Mouse (Mus musculus): ENCODE measurements at regions not wholly inside any gene's neighbourhood (a gene's known extent, or its start where the extent isn't known, plus 50 kb on each side); places are given as distances from the start of the nearest gene placed in this dataset.
A peak's percentile ranks its signal among the peaks of the same experiment; 100 is the strongest.

DNA sequence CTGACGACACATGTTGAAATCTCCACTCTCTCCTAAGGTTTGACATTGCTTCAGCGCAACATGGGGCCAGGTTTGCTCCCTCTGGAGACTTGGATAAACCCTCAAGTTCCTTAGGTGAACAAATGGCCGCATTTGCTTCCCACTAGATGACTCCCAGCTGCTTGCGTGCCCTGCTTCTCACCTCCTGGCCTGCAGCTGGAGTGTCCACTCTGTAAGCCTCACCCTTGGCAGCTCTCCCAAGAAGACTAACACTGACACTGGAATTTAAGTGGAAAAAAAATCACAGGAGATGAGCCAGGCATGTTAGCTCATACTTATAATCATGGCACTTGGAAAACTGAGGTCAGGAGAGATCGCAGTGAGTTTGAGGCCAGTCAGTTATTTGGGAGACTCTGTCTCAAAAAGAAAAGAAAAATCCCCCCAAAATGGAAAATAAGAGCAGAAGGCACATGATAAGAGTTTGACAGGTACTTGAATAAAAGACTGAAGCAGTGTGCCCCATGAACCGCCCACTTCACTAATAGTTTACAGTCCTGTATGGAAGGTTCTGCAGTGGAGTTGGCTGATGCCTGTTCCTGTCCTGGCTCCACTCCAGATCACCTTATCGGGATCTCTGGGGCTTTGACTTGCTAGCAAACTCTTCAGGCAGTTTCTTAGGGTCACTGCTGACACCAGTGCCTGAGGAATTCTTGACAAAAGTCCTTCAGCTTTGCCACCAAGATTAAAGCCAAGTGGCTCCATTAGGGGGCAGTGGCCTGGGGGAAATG is 70.9 kb upstream of the Vangl1 start:
- Histone ChIP-seq H3K4me3 (ENCODE audit: insufficient read depth in 1 of 2, low read depth in 1 of 2, low read length in 2 of 2, poor library complexity in 1 of 2, severe bottlenecking in 1 of 2) (no peak overlapping the region), H3K36me3 (ENCODE audit: control insufficient read depth, insufficient read depth, low read length, poor library complexity, severe bottlenecking) (no peaks in the 10 kb centered on the region), H3K4me1 (ENCODE audit: control insufficient read depth in 2 of 2, insufficient read depth in 2 of 2, low read length in 2 of 2, poor library complexity in 1 of 2) (no peaks in the 10 kb centered on the region), H3K27ac (ENCODE audit: insufficient read depth, low read depth, low read length, poor library complexity, severe bottlenecking) (no peak overlapping the region), H3K9me3 (ENCODE audit: control insufficient read depth, insufficient read depth, low read depth, low read length) (no peaks in the 10 kb centered on the region), H3K9ac (ENCODE audit: insufficient read depth, low read depth, low read length, poor library complexity, severe bottlenecking) (no peak overlapping the region)
- no peak for DNase-seq (ENCODE audit: low read depth, low spot score)
- TF ChIP-seq HCFC1 (IDR thresholded peaks at IDR 0.05; ENCODE audit: borderline replicate concordance, insufficient read depth, low read length): no peak
- in situ Hi-C loops (cut with MboI; ENCODE audit: low sequenced_read_pairs in 2 of 2, unreplicated experiment in 2 of 2): no loop called here

DNA sequence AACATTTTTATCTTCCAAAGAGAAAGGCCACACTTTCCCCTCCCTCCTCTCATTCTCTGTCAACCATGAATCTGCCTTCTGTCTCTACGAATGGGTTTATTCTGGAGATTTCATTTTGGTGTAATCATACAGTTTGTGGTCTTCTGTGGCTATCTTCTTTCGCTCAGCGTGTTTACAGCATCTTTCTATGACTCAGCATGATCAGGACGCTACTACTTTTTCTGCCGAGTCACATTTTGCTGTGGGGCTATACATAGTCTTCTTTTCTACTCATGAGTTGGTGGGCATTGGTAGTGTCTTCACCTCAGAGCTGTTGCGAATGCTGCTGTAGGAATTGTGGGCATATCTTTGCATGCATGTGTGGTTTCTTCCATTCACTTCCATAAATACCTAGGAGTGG is 66.3 kb upstream of the Vangl1 start:
- H3K27ac ChIP-seq (ENCODE audit: insufficient read depth, low read depth, low read length, poor library complexity, severe bottlenecking): no peak overlapping the region
- H3K36me3 ChIP-seq (ENCODE audit: control insufficient read depth, insufficient read depth, low read length, poor library complexity, severe bottlenecking): no peaks in the 10 kb centered on the region
- TF ChIP-seq MAFK (IDR thresholded peaks at IDR 0.05; ENCODE audit: insufficient read depth, low read depth, low read length) (0 out of 2 replicates have a peak, but pooled peaks have one; percentile 29), ZNF384 (IDR thresholded peaks at IDR 0.05; ENCODE audit: low read depth, low read length) (no peak)
- no peak for DNase-seq (ENCODE audit: low read depth, low spot score)
- H3K9ac ChIP-seq (ENCODE audit: insufficient read depth, low read depth, low read length, poor library complexity, severe bottlenecking): no peak overlapping the region
- in situ Hi-C loops (cut with MboI; ENCODE audit: low sequenced_read_pairs in 2 of 2, unreplicated experiment in 2 of 2): no loop called here
- no peaks in the 10 kb centered on the region for H3K4me1 ChIP-seq (ENCODE audit: control insufficient read depth in 2 of 2, insufficient read depth in 2 of 2, low read length in 2 of 2, poor library complexity in 1 of 2)
- H3K4me3 ChIP-seq (ENCODE audit: insufficient read depth in 1 of 2, low read depth in 1 of 2, low read length in 2 of 2, poor library complexity in 1 of 2, severe bottlenecking in 1 of 2): no peak overlapping the region
- no peaks in the 10 kb centered on the region for H3K9me3 ChIP-seq (ENCODE audit: control insufficient read depth, insufficient read depth, low read depth, low read length)

DNA sequence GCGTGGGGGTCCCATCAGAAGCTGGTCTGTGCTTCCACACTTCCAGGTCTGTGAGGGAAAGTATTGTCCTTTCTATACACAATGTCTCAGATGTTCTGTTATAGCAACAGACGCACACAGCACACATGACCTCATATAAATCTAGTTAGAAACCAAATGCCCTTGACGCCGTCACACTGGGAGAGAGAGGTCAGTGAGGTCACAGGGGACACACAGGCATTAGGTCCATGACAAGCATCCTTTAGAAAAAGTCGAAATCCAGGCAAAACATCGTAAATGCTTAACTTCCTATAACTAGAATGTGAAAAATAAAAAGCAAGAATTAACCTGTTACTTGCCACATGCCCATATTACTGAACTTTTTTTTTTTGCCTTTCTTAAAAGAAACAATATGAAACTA is 65.8 kb upstream of the Vangl1 start:
- DNase-seq (ENCODE audit: low read depth, low spot score): no peak
- Histone ChIP-seq H3K36me3 (ENCODE audit: control insufficient read depth, insufficient read depth, low read length, poor library complexity, severe bottlenecking) (no peaks in the 10 kb centered on the region), H3K9ac (ENCODE audit: insufficient read depth, low read depth, low read length, poor library complexity, severe bottlenecking) (no peak overlapping the region), H3K27ac (ENCODE audit: insufficient read depth, low read depth, low read length, poor library complexity, severe bottlenecking) (no peak overlapping the region), H3K4me1 (ENCODE audit: control insufficient read depth in 2 of 2, insufficient read depth in 2 of 2, low read length in 2 of 2, poor library complexity in 1 of 2) (no peaks in the 10 kb centered on the region), H3K4me3 (ENCODE audit: insufficient read depth in 1 of 2, low read depth in 1 of 2, low read length in 2 of 2, poor library complexity in 1 of 2, severe bottlenecking in 1 of 2) (no peak overlapping the region), H3K9me3 (ENCODE audit: control insufficient read depth, insufficient read depth, low read depth, low read length) (no peaks in the 10 kb centered on the region)
- TF ChIP-seq MAFK (IDR thresholded peaks at IDR 0.05; ENCODE audit: insufficient read depth, low read depth, low read length) (no peak), CHD2 (IDR thresholded peaks at IDR 0.05; ENCODE audit: low read depth, low read length) (no peak), ZC3H11A (IDR thresholded peaks at IDR 0.05; ENCODE audit: borderline replicate concordance, low read depth, low read length) (no peak), ZNF384 (IDR thresholded peaks at IDR 0.05; ENCODE audit: low read depth, low read length) (no peak), HCFC1 (IDR thresholded peaks at IDR 0.05; ENCODE audit: borderline replicate concordance, insufficient read depth, low read length) (no peak)
- in situ Hi-C loops (cut with MboI; ENCODE audit: low sequenced_read_pairs in 2 of 2, unreplicated experiment in 2 of 2): no loop called here

DNA sequence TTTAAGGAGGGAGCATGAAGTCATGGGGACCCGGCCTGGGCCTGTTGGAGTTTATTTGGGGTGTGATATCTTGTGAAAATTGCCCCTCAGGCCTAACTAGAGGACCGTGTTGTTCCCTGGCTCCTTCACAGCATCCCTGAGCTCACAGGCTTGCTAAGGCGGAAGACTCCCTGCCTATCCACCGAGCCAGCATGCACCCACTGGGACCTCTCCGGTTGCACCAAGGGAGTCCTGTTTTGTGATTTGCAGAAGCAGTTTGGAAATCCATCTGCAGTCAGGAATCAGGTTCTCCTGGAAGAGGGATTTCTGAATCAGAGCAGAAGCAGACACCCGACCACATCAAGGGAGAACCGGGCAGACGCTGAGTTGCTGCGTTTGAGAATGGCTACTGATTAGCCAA is 61.6 kb upstream of the Vangl1 start:
- DNase-seq (ENCODE audit: low read depth, low spot score): no peak
- in situ Hi-C loops (cut with MboI; ENCODE audit: low sequenced_read_pairs in 2 of 2, unreplicated experiment in 2 of 2): no loop called here

DNA sequence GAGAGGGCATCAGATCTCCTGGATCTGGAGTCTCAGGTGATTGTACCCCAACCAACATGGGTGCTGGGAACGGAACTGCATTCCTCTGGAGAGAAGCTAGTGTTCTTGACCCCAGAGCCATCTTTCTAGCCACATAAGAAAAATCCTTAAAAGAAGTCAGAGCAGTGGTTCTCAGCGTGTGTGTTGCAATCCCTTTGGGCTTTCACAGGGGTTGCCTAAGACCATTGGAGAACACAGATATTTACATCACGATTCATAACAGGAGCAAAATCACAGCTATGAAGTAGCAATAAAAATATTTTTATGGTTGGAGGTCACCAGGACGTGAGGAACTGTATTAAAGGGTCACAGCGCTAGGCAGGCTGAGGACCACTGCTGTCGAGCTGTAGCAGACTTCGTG is 60.7 kb upstream of the Vangl1 start:
- Histone ChIP-seq H3K9ac (ENCODE audit: insufficient read depth, low read depth, low read length, poor library complexity, severe bottlenecking) (no peak overlapping the region), H3K36me3 (ENCODE audit: control insufficient read depth, insufficient read depth, low read length, poor library complexity, severe bottlenecking) (no peaks in the 10 kb centered on the region), H3K4me3 (ENCODE audit: insufficient read depth in 1 of 2, low read depth in 1 of 2, low read length in 2 of 2, poor library complexity in 1 of 2, severe bottlenecking in 1 of 2) (no peak overlapping the region), H3K9me3 (ENCODE audit: control insufficient read depth, insufficient read depth, low read depth, low read length) (no peaks in the 10 kb centered on the region), H3K27ac (ENCODE audit: insufficient read depth, low read depth, low read length, poor library complexity, severe bottlenecking) (no peak overlapping the region), H3K4me1 (ENCODE audit: control insufficient read depth in 2 of 2, insufficient read depth in 2 of 2, low read length in 2 of 2, poor library complexity in 1 of 2) (peaks cover 2 to 8% of the 10 kb centered on the region in 2 experiments; a peak in 2 of 4 replicates)
- DNase-seq (ENCODE audit: low read depth, low spot score): no peak
- in situ Hi-C loops (cut with MboI; ENCODE audit: low sequenced_read_pairs in 2 of 2, unreplicated experiment in 2 of 2): no loop called here
- TF ChIP-seq CHD2 (IDR thresholded peaks at IDR 0.05; ENCODE audit: low read depth, low read length) (no peak), HCFC1 (IDR thresholded peaks at IDR 0.05; ENCODE audit: borderline replicate concordance, insufficient read depth, low read length) (no peak), ZC3H11A (IDR thresholded peaks at IDR 0.05; ENCODE audit: borderline replicate concordance, low read depth, low read length) (no peak), ZNF384 (IDR thresholded peaks at IDR 0.05; ENCODE audit: low read depth, low read length) (no peak)

More for the DNA sequence above, 61.6 kb upstream of the Vangl1 start:
- Histone ChIP-seq H3K4me3 (ENCODE audit: insufficient read depth in 1 of 2, low read depth in 1 of 2, low read length in 2 of 2, poor library complexity in 1 of 2, severe bottlenecking in 1 of 2) (no peak overlapping the region), H3K9ac (ENCODE audit: insufficient read depth, low read depth, low read length, poor library complexity, severe bottlenecking) (no peak overlapping the region), H3K4me1 (ENCODE audit: control insufficient read depth in 2 of 2, insufficient read depth in 2 of 2, low read length in 2 of 2, poor library complexity in 1 of 2) (peaks cover 2 to 8% of the 10 kb centered on the region in 2 experiments; a peak in 2 of 4 replicates), H3K27ac (ENCODE audit: insufficient read depth, low read depth, low read length, poor library complexity, severe bottlenecking) (no peak overlapping the region), H3K36me3 (ENCODE audit: control insufficient read depth, insufficient read depth, low read length, poor library complexity, severe bottlenecking) (no peaks in the 10 kb centered on the region), H3K9me3 (ENCODE audit: control insufficient read depth, insufficient read depth, low read depth, low read length) (no peaks in the 10 kb centered on the region)
- TF ChIP-seq MAFK (IDR thresholded peaks at IDR 0.05; ENCODE audit: insufficient read depth, low read depth, low read length) (no peak), HCFC1 (IDR thresholded peaks at IDR 0.05; ENCODE audit: borderline replicate concordance, insufficient read depth, low read length) (no peak), ZC3H11A (IDR thresholded peaks at IDR 0.05; ENCODE audit: borderline replicate concordance, low read depth, low read length) (no peak), CHD2 (IDR thresholded peaks at IDR 0.05; ENCODE audit: low read depth, low read length) (no peak), ZNF384 (IDR thresholded peaks at IDR 0.05; ENCODE audit: low read depth, low read length) (no peak)

Data from ES-E14 (cell line).